ENCODE assay signal across 20 mouse cellular contexts in the genomic region with DNA sequence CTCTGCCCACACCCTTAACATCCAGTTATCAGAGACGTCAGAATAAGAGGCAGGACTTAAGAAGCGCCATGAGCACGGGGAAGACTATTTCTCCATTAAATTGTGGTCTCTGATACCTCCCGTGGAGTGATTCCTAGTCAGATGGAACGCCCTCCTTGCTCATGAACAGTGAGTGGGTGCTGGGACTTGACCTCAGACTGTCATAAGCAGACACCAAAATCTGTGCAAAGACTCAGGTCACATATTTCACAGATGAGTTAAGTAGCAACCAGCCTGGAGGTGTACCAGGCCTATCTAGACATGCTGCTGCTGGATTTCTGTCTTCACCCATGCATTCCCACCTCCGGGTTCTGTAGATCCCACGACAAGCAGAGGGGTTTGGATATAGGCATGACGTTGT. TPM values are rescaled to one million over a fixed set of nuclear protein-coding genes. Genes with fewer than 3 reads are reported as not detected.
A peak's percentile ranks its signal among the peaks of the same experiment; 100 is the strongest.
DNase-seq lines count a peak whose midpoint lies in the region; ATAC-seq and TF ChIP-seq lines count a peak whose summit lies in the region.
"Had no signal": no experiment of that assay in that cellular context is flagged by ENCODE, and none has a peak within 500 bp of the region (broad histone marks: within the 10 kb centered on the region; RNA-seq: fewer than 3 reads in every experiment).

No protein-coding gene starts in this region.

- TF ChIP-seq CTCF in Patski (IDR thresholded peaks at IDR 0.05) = no peak

- H3K27me3 ChIP-seq in Patski = no peaks in the 10 kb centered on the region
- H3K27me3 ChIP-seq: CH12.LX had no signal

- peak; percentile 61 for DNase-seq in heart, adult 11 months
- no peak for DNase-seq in heart, postnatal 4 days
- DNase-seq in urinary bladder, adult 2 months (ENCODE audit: low spot score) = peak; percentile 3
- no peak for DNase-seq in urinary bladder, postnatal 25 days (ENCODE audit: low spot score)
- peak; percentile 50 for DNase-seq in Patski (ENCODE audit: low read depth, low spot score)
- DNase-seq in right cerebral cortex, postnatal 14 days = no peak
- DNase-seq: adrenal gland, adult 2 months; adrenal gland, adult 8-10 months; adrenal gland, postnatal 10 days; adrenal gland, postnatal 14 days; adrenal gland, postnatal 25 days; adrenal gland, postnatal 36 days; B cell, adult 2 months; cerebellum, adult 11 months; cerebellum, adult 11-12 months; cerebellum, adult 18-20 months; cerebellum, adult 2 months had no signal

- POLR2A ChIA-PET in Patski (lab: Charles Lee) = interaction anchor here (0.5 to 0.9 kb wide), 2 partner anchors 18 to 315 kb away, joined by 4 to 5 read pairs; a partner anchor contains a TSS

- in situ Hi-C loops in Patski (cut with MboI; ENCODE audit: low pct_unique_long_range_greater_than_20kb) = loop anchor here (5.0 kb wide), 2 partner anchors 70 to 315 kb away; a partner anchor contains a TSS

- ATAC-seq in Patski = peak; percentile 70
- ATAC-seq: activated CD4-positive, CD25-positive, alpha-beta regulatory T cell, adult 4 months; CD4-positive, CD25-positive, alpha-beta regulatory T cell, adult 4 months had no signal

- CTCF ChIA-PET in Patski (lab: Charles Lee) = no interaction called here

RNA-seq across cellular contexts. Expression of a gene that starts 18.4 kb away (rescaled TPM):
- total RNA-seq in heart, postnatal 4 days (2021) = 10 to 100 TPM; 37.7 to 40.0 TPM
- polyA plus RNA-seq in urinary bladder, adult 2 months (2012; rRNA removed) = 67.9 and 70.6 TPM in 2 replicates
- 90.7 TPM for polyA plus RNA-seq in Patski (2021)

Comparison
In these comparisons a context has a peak if more than half of its experiments do, and no peak if none do; other contexts are left out.
1. DNase-seq: peak in heart, adult 11 months (single experiment), urinary bladder, adult 2 months (single experiment) and Patski (single experiment); none in heart, postnatal 4 days (single experiment), urinary bladder, postnatal 25 days (single experiment) and right cerebral cortex, postnatal 14 days (single experiment).